Mouse (Mus musculus) liver, embryonic 14.5 days (tissue): ENCODE data around the gene Klhl12. TPM values are rescaled to one million over a fixed set of nuclear protein-coding genes. Genes with fewer than 3 reads are reported as not detected.
A peak's percentile ranks its signal among the peaks of the same experiment; 100 is the strongest.

Experiments used
- ATAC-seq: fragments of 200-750 bp; cut with Nextera tagmentation; 2 replicates; pipeline ENCODE4 v1.8.0; 2017; ENCODE audit warnings: moderate number of reproducible peaks, mild to moderate bottlenecking, moderate library complexity; ENCODE audit not compliant: insufficient read depth
- DNase-seq, 3 experiments: peaks; one replicate each; pipeline ENCODE4 v3.0.0-alpha.2; 2012 to 2013; ENCODE audit warnings: low read depth in 3 of 3, low spot score in 3 of 3
- H3K27ac ChIP-seq: fragments of 300-500 bp; sonication (generic); 2 replicates; pipeline ENCODE4 v1.5.1; 2014; ENCODE audit warnings: moderate library complexity, mild to moderate bottlenecking, control low read depth, inconsistent platforms
- H3K27me3 ChIP-seq: fragments of 300-500 bp; sonication (generic); 2 replicates; pipeline ENCODE4 v1.6.1; 2014; ENCODE audit warnings: mild to moderate bottlenecking, low read length, moderate library complexity; ENCODE audit not compliant: control insufficient read depth, insufficient read depth
- H3K36me3 ChIP-seq: fragments of 300-500 bp; sonication (generic); replicated peaks from 2 replicates; pipeline ENCODE4 v1.6.1; 2014; ENCODE audit warnings: low read depth; ENCODE audit not compliant: control insufficient read depth, insufficient read depth
- H3K4me1 ChIP-seq, 2 experiments: fragments of 200-500 bp in 1 of 2; fragments of 300-500 bp in 1 of 2; sonication (generic) in 1 of 2; replicated peaks; 2 replicates each; pipeline ENCODE4 v1.6.1; 2012 to 2014; ENCODE audit warnings: antibody characterized with exemption in 1 of 2, inconsistent platforms in 1 of 2, low read length in 1 of 2; ENCODE audit not compliant: control insufficient read depth in 2 of 2, insufficient read depth in 2 of 2
- H3K4me2 ChIP-seq: fragments of 300-500 bp; sonication (generic); 2 replicates; pipeline ENCODE4 v1.6.1; 2014; ENCODE audit warnings: low read depth, mild to moderate bottlenecking, control low read depth, moderate library complexity
- H3K4me3 ChIP-seq, 2 experiments: fragments of 200-500 bp in 1 of 2; fragments of 300-500 bp in 1 of 2; sonication (generic) in 1 of 2; 2 replicates each; pipeline ENCODE4 v1.5.1; 2012 to 2014; ENCODE audit warnings: low read depth in 2 of 2, low read length in 2 of 2, mild to moderate bottlenecking in 2 of 2, control low read depth in 1 of 2, inconsistent platforms in 1 of 2, moderate library complexity in 1 of 2; ENCODE audit not compliant: insufficient read depth in 1 of 2
- H3K9ac ChIP-seq: fragments of 300-500 bp; sonication (generic); replicated peaks from 2 replicates; pipeline ENCODE4 v1.6.1; 2014; ENCODE audit warnings: mild to moderate bottlenecking, control low read depth, moderate library complexity
- H3K9me3 ChIP-seq: fragments of 300-500 bp; sonication (generic); 2 replicates; pipeline ENCODE4 v1.6.1; 2016; ENCODE audit warnings: low read length, mixed read lengths; ENCODE audit not compliant: control insufficient read depth
- CTCF ChIP-seq: IDR thresholded peaks from 2 replicates; pipeline ENCODE4 v1.5.1; 2016; ENCODE audit warnings: antibody characterized with exemption, low read depth, control low read depth
- EP300 ChIP-seq: IDR thresholded peaks from 2 replicates; pipeline ENCODE4 v1.6.1; 2016; ENCODE audit warnings: antibody characterized with exemption, low read depth
- WGBS: fragments of 180-500 bp; shearing (Covaris S2); extraction: QIAGEN DNeasy Blood & Tissue Kit; methylation state at CpG from one replicate; pipeline ENCODE4 v1.1.7; 2014; ENCODE audit not compliant: insufficient replicate concordance; 5-methylcytosine and 5-hydroxymethylcytosine counted together
- polyA plus RNA-seq, 2 experiments: library from polyadenylated mRNA; depleted of rRNA in 1 of 2; stranded (reverse) in 1 of 2; unstranded in 1 of 2; fragments of >200 nt; fragmentation: Nextera tagmentation in 1 of 2; extraction: Ambion mirVana in 1 of 2; gene quantifications; 2 replicates each; pipeline versions ENCODE4 v1.2.1 to v1.2.3; 2012 to 2014

Gene Klhl12
- polyA plus RNA-seq (2012; rRNA removed) (12.1 and 17.9 TPM in 2 replicates), polyA plus RNA-seq (2014; fragmentation: Nextera tagmentation; extraction: Ambion mirVana) (28.0 and 31.6 TPM in 2 replicates)

GRCm38 (mm10) chr1:134454904-134455824, at the start of gene Klhl12:
TSS of gene Klhl12 (plus strand) at chr1:134455531.
- TF ChIP-seq EP300 (0 out of 2 replicates have a peak, but pooled peaks have one; percentile 5), CTCF (peak; percentile 29; the same call in 1 of the 2 replicates)
- Histone ChIP-seq H3K9ac (peak within 1 kb of the TSS; percentile 98), H3K4me2 (peak within 1 kb of the TSS; percentile 81), H3K4me1 (peaks cover 17% of the 10 kb centered on the region in 2 experiments), H3K4me3 (peak within 1 kb of the TSS; percentile 86 to 92), H3K9me3 (no peaks in the 10 kb centered on the region), H3K27me3 (no peaks in the 10 kb centered on the region), H3K27ac (peak within 1 kb of the TSS; percentile 80), H3K36me3 (peaks cover 17% of the 10 kb centered on the region)
- WGBS, result under 1% methylated on average over 61 of the region's 61 CpGs
- DNase-seq, result peak; percentile 85 to 86 (median 85)
- ATAC-seq, result peak; percentile 92

- TF ChIP-seq EP300, result no peak
- no peak for TF ChIP-seq CTCF
- H3K4me1 ChIP-seq, result peaks cover 6 to 7% of the 10 kb centered on the region in 2 experiments; a peak in 3 of 4 replicates
- no peaks in the 10 kb centered on the region for H3K27me3 ChIP-seq
- H3K27ac ChIP-seq, result peak overlapping the region; percentile 71
- peak; percentile 6; the same call in 1 of the 2 replicates for ATAC-seq
- peak overlapping the region; percentile 88 for H3K9ac ChIP-seq
- peak overlapping the region; percentile 69 to 80 for H3K4me3 ChIP-seq
- peaks cover 18% of the 10 kb centered on the region for H3K36me3 ChIP-seq
- no peak for DNase-seq
- WGBS, result 15% methylated on average over 8 of the region's 8 CpGs
- H3K9me3 ChIP-seq, result no peaks in the 10 kb centered on the region
- peak overlapping the region; percentile 80 for H3K4me2 ChIP-seq
These were observed 48.9 kb upstream of the Klhl12 start for GRCm38 (mm10) chr1:134406414-134406771.

- no peak for DNase-seq
- no peak overlapping the region for H3K27ac ChIP-seq
- H3K9ac ChIP-seq, result no peak overlapping the region
- H3K36me3 ChIP-seq, result peaks cover 18% of the 10 kb centered on the region
- ATAC-seq, result no peak
- TF ChIP-seq EP300 (no peak), CTCF (no peak)
- H3K9me3 ChIP-seq, result no peaks in the 10 kb centered on the region
- WGBS, result 91% methylated on average over 8 of the region's 8 CpGs
- no peak overlapping the region for H3K4me3 ChIP-seq
- H3K4me2 ChIP-seq, result no peak overlapping the region
- H3K27me3 ChIP-seq, result no peaks in the 10 kb centered on the region
- peaks cover 6 to 7% of the 10 kb centered on the region in 2 experiments; a peak in 3 of 4 replicates for H3K4me1 ChIP-seq
These were observed 47.3 kb upstream of the Klhl12 start for GRCm38 (mm10) chr1:134408080-134408479.

GRCm38 (mm10) chr1:134411706-134412629, 43.4 kb upstream of the Klhl12 start:
- no peak for TF ChIP-seq EP300
- no peak for TF ChIP-seq CTCF
- no peak overlapping the region for H3K9ac ChIP-seq
- no peak overlapping the region for H3K4me2 ChIP-seq
- ATAC-seq, result no peak
- DNase-seq, result no peak
- no peak overlapping the region for H3K27ac ChIP-seq
- H3K36me3 ChIP-seq, result peaks cover 18% of the 10 kb centered on the region
- WGBS, result 82% methylated on average over 9 of the region's 9 CpGs
- peaks cover 5 to 13% of the 10 kb centered on the region in 2 experiments for H3K4me1 ChIP-seq
- H3K4me3 ChIP-seq, result no peak overlapping the region
- H3K27me3 ChIP-seq, result no peaks in the 10 kb centered on the region
- H3K9me3 ChIP-seq, result no peaks in the 10 kb centered on the region
